Mouse (Mus musculus): ENCODE measurements around the gene Fat3.

GRCm38 (mm10) chr9:15939594-15939993 lies 561.5 kb downstream of the Fat3 start:
- no peak for TF ChIP-seq POLR2A (IDR thresholded peaks at IDR 0.05; ENCODE audit: borderline replicate concordance, insufficient read depth, low read length)
- no peak for TF ChIP-seq CTCF (IDR thresholded peaks at IDR 0.05; ENCODE audit: borderline replicate concordance, insufficient read depth, low read depth, low read length)

All from cerebellum, adult 2 months (tissue).